Mouse (Mus musculus): ENCODE data around the gene Pde4d.
A peak's percentile ranks its signal among the peaks of the same experiment; 100 is the strongest.

The Pde4d gene

GRCm38 (mm10) chr13:109047126-109047525 is 597.4 kb downstream of the Pde4d start:
- DNase-seq (ENCODE audit: low spot score in 2 of 2), result no peak

- DNase-seq (ENCODE audit: low spot score in 2 of 2), result no peak
Measured at GRCm38 (mm10) chr13:109052805-109053204, 603.1 kb downstream of the Pde4d start.

GRCm38 (mm10) chr13:109053242-109054018 is 603.7 kb downstream of the Pde4d start:
- DNase-seq (ENCODE audit: low spot score in 2 of 2), result no peak

GRCm38 (mm10) chr13:109058045-109058444 is 608.3 kb downstream of the Pde4d start:
- no peak for DNase-seq (ENCODE audit: low spot score in 2 of 2)

GRCm38 (mm10) chr13:109066581-109067159 is 616.9 kb downstream of the Pde4d start:
- DNase-seq (ENCODE audit: low spot score in 2 of 2), result no peak

- no peak for DNase-seq (ENCODE audit: low spot score in 2 of 2)
Measured at GRCm38 (mm10) chr13:109068258-109069219, 618.8 kb downstream of the Pde4d start.

GRCm38 (mm10) chr13:109073371-109073770 is 623.6 kb downstream of the Pde4d start:
- no peak for DNase-seq (ENCODE audit: low spot score in 2 of 2)

- no peak for DNase-seq (ENCODE audit: low spot score in 2 of 2)
Measured at GRCm38 (mm10) chr13:109074078-109074477, 624.3 kb downstream of the Pde4d start.

GRCm38 (mm10) chr13:109092654-109093053 is 642.9 kb downstream of the Pde4d start:
- DNase-seq (ENCODE audit: low spot score in 2 of 2), result no peak

GRCm38 (mm10) chr13:109096654-109097053 is 646.9 kb downstream of the Pde4d start:
- no peak for DNase-seq (ENCODE audit: low spot score in 2 of 2)

- DNase-seq (ENCODE audit: low spot score in 2 of 2), result peak; percentile 20 to 60
Measured at GRCm38 (mm10) chr13:109116004-109116341, 666.2 kb downstream of the Pde4d start.

- peak; percentile 18 to 61 for DNase-seq (ENCODE audit: low spot score in 2 of 2)
Measured at GRCm38 (mm10) chr13:109116342-109117201, 666.8 kb downstream of the Pde4d start.

GRCm38 (mm10) chr13:109117210-109117791 is 667.6 kb downstream of the Pde4d start:
- DNase-seq (ENCODE audit: low spot score in 2 of 2), result no peak

- no peak for DNase-seq (ENCODE audit: low spot score in 2 of 2)
Measured at GRCm38 (mm10) chr13:109118296-109118800, 668.6 kb downstream of the Pde4d start.

GRCm38 (mm10) chr13:109121867-109122266 is 672.1 kb downstream of the Pde4d start:
- DNase-seq (ENCODE audit: low spot score in 2 of 2), result no peak

- DNase-seq (ENCODE audit: low spot score in 2 of 2), result no peak
Measured at GRCm38 (mm10) chr13:109136405-109136804, 686.7 kb downstream of the Pde4d start.

- DNase-seq (ENCODE audit: low spot score in 2 of 2), result no peak
Measured at GRCm38 (mm10) chr13:109158703-109159102, 709.0 kb downstream of the Pde4d start.

GRCm38 (mm10) chr13:109168556-109169334 is 719.0 kb downstream of the Pde4d start:
- no peak for DNase-seq (ENCODE audit: low spot score in 2 of 2)

GRCm38 (mm10) chr13:109169335-109169606 is 719.5 kb downstream of the Pde4d start:
- no peak for DNase-seq (ENCODE audit: low spot score in 2 of 2)

GRCm38 (mm10) chr13:109171688-109172087 is 721.9 kb downstream of the Pde4d start:
- no peak for DNase-seq (ENCODE audit: low spot score in 2 of 2)

Data from urinary bladder, postnatal 4 days (tissue).